Comparison of ENCODE assay signal across 8 mouse cellular contexts in genomic region chr10:17723421-17723841, GRCm38 (mm10). TPM values are rescaled to one million over a fixed set of nuclear protein-coding genes. Genes with fewer than 3 reads are reported as not detected.
A peak's percentile ranks its signal among the peaks of the same experiment; 100 is the strongest.
DNase-seq lines count a peak whose midpoint lies in the region; ATAC-seq and TF ChIP-seq lines count a peak whose summit lies in the region.

No protein-coding gene starts in this region.

- ATAC-seq in forebrain, embryonic 14.5 days, result peak; percentile 51
- peak; percentile 59 for ATAC-seq in liver, embryonic 15.5 days (ENCODE audit: insufficient read depth)
- ATAC-seq in stomach, embryonic 15.5 days (ENCODE audit: insufficient read depth, low FRiP score, low read depth), result peak; percentile 30

- no peak for TF ChIP-seq CTCF in heart, adult 2 months (IDR thresholded peaks at IDR 0.05)

- H3K9ac ChIP-seq in heart, adult 2 months (ENCODE audit: low read depth, low read length), result peak overlapping the region; percentile 98
- H3K9ac ChIP-seq in forebrain, embryonic 14.5 days (ENCODE audit: low read length), result peak overlapping the region; percentile 97
- peak overlapping the region; percentile 88 for H3K9ac ChIP-seq in liver, embryonic 15.5 days
- H3K9ac ChIP-seq in stomach, embryonic 15.5 days, result peak overlapping the region; percentile 71

- H3K36me3 ChIP-seq in heart, adult 2 months (ENCODE audit: control insufficient read depth, insufficient read depth, low read length), result peaks cover 3% of the 10 kb centered on the region; the same call in 1 of the 2 replicates
- H3K36me3 ChIP-seq in forebrain, embryonic 14.5 days (ENCODE audit: control insufficient read depth, insufficient read depth, low read length), result no peaks in the 10 kb centered on the region
- H3K36me3 ChIP-seq in liver, embryonic 15.5 days (replicated peaks), result no peaks in the 10 kb centered on the region
- H3K36me3 ChIP-seq in stomach, embryonic 15.5 days, result no peaks in the 10 kb centered on the region

- under 1% methylated on average over 30 of the region's 30 CpGs for whole genome bisulfite sequencing in heart, adult 2 months
- WGBS in forebrain, embryonic 14.5 days, result under 1% methylated on average over 30 of the region's 30 CpGs
- 0% methylated on average over 30 of the region's 30 CpGs for WGBS in liver, embryonic 15.5 days (ENCODE audit: insufficient replicate concordance)
- under 1% methylated on average over 30 of the region's 30 CpGs for WGBS in stomach, embryonic 15.5 days

- H3K27ac ChIP-seq in heart, adult 2 months, result peak overlapping the region; percentile 98
- peak overlapping the region; percentile 99 for H3K27ac ChIP-seq in forebrain, embryonic 14.5 days (ENCODE audit: low read depth, low read length)
- peak overlapping the region; percentile 96 for H3K27ac ChIP-seq in liver, embryonic 15.5 days (replicated peaks)
- H3K27ac ChIP-seq in stomach, embryonic 15.5 days, result peak overlapping the region; percentile 97

- no peak for TF ChIP-seq EP300 in heart, adult 2 months (IDR thresholded peaks at IDR 0.05; ENCODE audit: insufficient read depth, low read depth, low read length)

- DNase-seq in heart, adult 2 months, result no peak
- no peak for DNase-seq in heart, adult 18-20 months
- DNase-seq in ES-CJ7 (ENCODE audit: low read depth, low spot score), result peak; percentile 63
- DNase-seq in forebrain, embryonic 14.5 days (ENCODE audit: low spot score), result no peak
- DNase-seq in gastrocnemius, postnatal 36 days, result no peak
- no peak for DNase-seq in cerebellum, postnatal 36 days

- H3K79me2 ChIP-seq in heart, adult 2 months (replicated peaks; ENCODE audit: control insufficient read depth, insufficient read depth, low read length), result no peaks in the 10 kb centered on the region; the same call in 1 of the 2 replicates

- no peak for TF ChIP-seq POLR2A in heart, adult 2 months (IDR thresholded peaks at IDR 0.05; ENCODE audit: insufficient read depth, low read depth, low read length)

- no peaks in the 10 kb centered on the region for H3K9me3 ChIP-seq in forebrain, embryonic 14.5 days (replicated peaks; ENCODE audit: control insufficient read depth, low read length)
- H3K9me3 ChIP-seq in liver, embryonic 15.5 days (replicated peaks), result no peaks in the 10 kb centered on the region
- H3K9me3 ChIP-seq in stomach, embryonic 15.5 days, result no peaks in the 10 kb centered on the region

- peaks cover 4% of the 10 kb centered on the region for H3K4me1 ChIP-seq in heart, adult 2 months (ENCODE audit: control insufficient read depth, insufficient read depth, low read length)
- H3K4me1 ChIP-seq in forebrain, embryonic 14.5 days (ENCODE audit: control insufficient read depth, insufficient read depth, low read length), result peaks cover 21% of the 10 kb centered on the region
- H3K4me1 ChIP-seq in liver, embryonic 15.5 days (replicated peaks), result peaks cover 83% of the 10 kb centered on the region
- H3K4me1 ChIP-seq in stomach, embryonic 15.5 days, result peaks cover 8% of the 10 kb centered on the region

- peak overlapping the region; percentile 98 for H3K4me3 ChIP-seq in heart, adult 2 months
- peak overlapping the region; percentile 92 for H3K4me3 ChIP-seq in forebrain, embryonic 14.5 days (ENCODE audit: low read depth, low read length)
- H3K4me3 ChIP-seq in liver, embryonic 15.5 days (replicated peaks), result peak overlapping the region; percentile 87
- H3K4me3 ChIP-seq in stomach, embryonic 15.5 days (replicated peaks), result peak overlapping the region; percentile 74

- H3K4me2 ChIP-seq in forebrain, embryonic 14.5 days (ENCODE audit: low read length), result peak overlapping the region; percentile 69
- H3K4me2 ChIP-seq in liver, embryonic 15.5 days, result peak overlapping the region; percentile 98
- H3K4me2 ChIP-seq in stomach, embryonic 15.5 days, result peak overlapping the region; percentile 72

- intact Hi-C loops in heart, adult 2 months (cut with DNase I), result loop anchor here (5.0 to 10.0 kb wide), 8 partner anchors 179 to 1379 kb away; no protein-coding TSS in a partner anchor
- intact Hi-C loops in gastrocnemius, postnatal 36 days (cut with DNase I), result loop anchor here (5.0 to 10.0 kb wide), 4 partner anchors 201 to 1169 kb away; no protein-coding TSS in a partner anchor

- H3K27me3 ChIP-seq in heart, adult 2 months (ENCODE audit: control insufficient read depth, insufficient read depth, low read length), result no peaks in the 10 kb centered on the region
- no peaks in the 10 kb centered on the region for H3K27me3 ChIP-seq in forebrain, embryonic 14.5 days (replicated peaks; ENCODE audit: control insufficient read depth, insufficient read depth, low read length)
- no peaks in the 10 kb centered on the region for H3K27me3 ChIP-seq in liver, embryonic 15.5 days
- no peaks in the 10 kb centered on the region for H3K27me3 ChIP-seq in stomach, embryonic 15.5 days (replicated peaks)

RNA-seq across cellular contexts. Expression of gene Cited2, which starts 0.4 kb away (rescaled TPM):
- total RNA-seq in heart, adult 2 months (2021), result 10 to 100 TPM; 38.7 to 54.0 TPM
- 22.2 and 23.8 TPM in 2 replicates for polyA plus RNA-seq in heart, adult 2 months (2012; rRNA removed)
- total RNA-seq in heart, adult 18-20 months (2021), result 10 to 100 TPM; 41.5 to 55.5 TPM
- polyA plus RNA-seq in forebrain, embryonic 14.5 days (2014; fragmentation: Nextera tagmentation; extraction: Ambion mirVana), result 50.8 and 62.7 TPM in 2 replicates
- 17.4 TPM in 2 replicates for polyA plus RNA-seq in liver, embryonic 15.5 days (2015; fragmentation: Nextera tagmentation; extraction: Ambion mirVana)
- 35.6 and 36.7 TPM in 2 replicates for polyA plus RNA-seq in stomach, embryonic 15.5 days (2015; fragmentation: Nextera tagmentation; extraction: Ambion mirVana)
- 10 to 100 TPM; 45.9 to 51.3 TPM for total RNA-seq in gastrocnemius, postnatal 36 days (2021)
